Mouse (Mus musculus): ENCODE data around the gene Adh4.

- TF ChIP-seq CTCF (IDR thresholded peaks at IDR 0.05; ENCODE audit: borderline replicate concordance, insufficient read depth, low read length), result no peak
- no peak for TF ChIP-seq POLR2A (IDR thresholded peaks at IDR 0.05; ENCODE audit: low read depth, low read length)
These were observed 46.6 kb downstream of the Adh4 start for GRCm38 (mm10) chr3:138461832-138462231.
